Mouse (Mus musculus) E14TG2a.4 (cell line): ENCODE data around the gene Calcoco1.
"Not testable (repeated sequence)": the region's sequence is repeated elsewhere in the genome, so short reads cannot be mapped to it uniquely, and the experiment has no call there.

Experiments used
- H3K27me3 ChIP-seq: 2 replicates; pipeline ENCODE4 v1.6.1; 2014; ENCODE audit warnings: low read length, control low read depth; ENCODE audit not compliant: insufficient read depth
- H3K36me3 ChIP-seq: 2 replicates; pipeline ENCODE4 v1.6.1; 2014; ENCODE audit warnings: low read length, control low read depth; ENCODE audit not compliant: insufficient read depth
- H3K4me1 ChIP-seq: replicated peaks from 2 replicates; pipeline ENCODE4 v1.6.1; 2014; ENCODE audit warnings: low read depth, low read length, control low read depth
- H3K4me3 ChIP-seq: replicated peaks from 2 replicates; pipeline ENCODE4 v1.5.1; 2014; ENCODE audit warnings: mild to moderate bottlenecking, low read length
- H3K9me3 ChIP-seq: 2 replicates; pipeline ENCODE4 v1.6.1; 2014; ENCODE audit warnings: low read length, control low read depth
- CTCF ChIP-seq: conservative IDR thresholded peaks from 2 replicates; pipeline ENCODE4 v1.5.1; 2014; ENCODE audit warnings: low read length
- NANOG ChIP-seq: IDR thresholded peaks from 2 replicates; pipeline ENCODE4 v1.6.1; 2014; ENCODE audit warnings: borderline replicate concordance, low read length, mixed read lengths
- POU5F1 ChIP-seq: IDR thresholded peaks from 2 replicates; pipeline ENCODE4 v1.6.1; 2014; ENCODE audit warnings: low read length, borderline replicate concordance

Calcoco1 gene

GRCm38 (mm10) chr15:102669571-102669970 lies 52.4 kb downstream of the Calcoco1 start:
- peak overlapping the region; percentile 91 for H3K4me3 ChIP-seq
- peaks cover 75% of the 10 kb centered on the region for H3K4me1 ChIP-seq
- H3K36me3 ChIP-seq, result peaks cover 52% of the 10 kb centered on the region
- no peaks in the 10 kb centered on the region for H3K27me3 ChIP-seq
- no peaks in the 10 kb centered on the region for H3K9me3 ChIP-seq
- TF ChIP-seq NANOG, result no peak
- TF ChIP-seq CTCF, result no peak
- TF ChIP-seq POU5F1, result no peak

- Histone ChIP-seq H3K4me1 (peaks cover 52% of the 10 kb centered on the region), H3K27me3 (no peaks in the 10 kb centered on the region), H3K9me3 (no peaks in the 10 kb centered on the region), H3K4me3 (no peak overlapping the region), H3K36me3 (peaks cover 92% of the 10 kb centered on the region)
- TF ChIP-seq CTCF, result peak; percentile 81
- TF ChIP-seq NANOG, result no peak
Observed at GRCm38 (mm10) chr15:102665494-102665893, 56.5 kb downstream of the Calcoco1 start.

GRCm38 (mm10) chr15:102663825-102664224 lies 58.2 kb downstream of the Calcoco1 start:
- Histone ChIP-seq H3K9me3 (no peaks in the 10 kb centered on the region), H3K4me1 (peaks cover 52% of the 10 kb centered on the region), H3K27me3 (no peaks in the 10 kb centered on the region), H3K4me3 (no peak overlapping the region), H3K36me3 (peaks cover 96% of the 10 kb centered on the region)
- no peak for TF ChIP-seq NANOG
- no peak for TF ChIP-seq POU5F1
- TF ChIP-seq CTCF, result no peak

- H3K27me3 ChIP-seq, H3K9me3 ChIP-seq, H3K4me3 ChIP-seq: not testable (repeated sequence)
- peaks cover 84% of the 10 kb centered on the region for H3K36me3 ChIP-seq
- peaks cover 45% of the 10 kb centered on the region for H3K4me1 ChIP-seq
Observed at GRCm38 (mm10) chr15:102662601-102663000, 59.4 kb downstream of the Calcoco1 start.

- no peaks in the 10 kb centered on the region for H3K9me3 ChIP-seq
- no peak for TF ChIP-seq CTCF
- no peak for TF ChIP-seq POU5F1
- no peak for TF ChIP-seq NANOG
- peaks cover 38% of the 10 kb centered on the region for H3K36me3 ChIP-seq
- peaks cover 27% of the 10 kb centered on the region for H3K4me1 ChIP-seq
- H3K4me3 ChIP-seq, result no peak overlapping the region
- no peaks in the 10 kb centered on the region; the same call in 1 of the 2 replicates for H3K27me3 ChIP-seq
Observed at GRCm38 (mm10) chr15:102657926-102658381, 64.0 kb downstream of the Calcoco1 start.
